Mouse (Mus musculus) megakaryocyte, adult 5-6 weeks (primary cell): ENCODE measurements around the gene Mlx. TPM values are rescaled to one million over a fixed set of nuclear protein-coding genes. Genes with fewer than 3 reads are reported as not detected.

Experiments
- ATAC-seq: 2 replicates; pipeline ENCODE4 v1.8.0; 2016; ENCODE audit warnings: mild to moderate bottlenecking, inconsistent platforms; ENCODE audit not compliant: poor library complexity, severe bottlenecking
- total RNA-seq, 2 experiments: library from RNA; stranded (forward) in 1 of 2; stranded (reverse) in 1 of 2; fragments of 153-499, 151-499 nt in 1 of 2; fragments of 221-1000, 200-1000 nt in 1 of 2; gene quantifications; 2 replicates each; pipeline versions ENCODE4 v1.2.3 to v1.2.4; 2015 to 2017

The Mlx gene
- total RNA-seq, 2 experiments from 2014 or later = 64.8 to 79.3 TPM

DNA sequence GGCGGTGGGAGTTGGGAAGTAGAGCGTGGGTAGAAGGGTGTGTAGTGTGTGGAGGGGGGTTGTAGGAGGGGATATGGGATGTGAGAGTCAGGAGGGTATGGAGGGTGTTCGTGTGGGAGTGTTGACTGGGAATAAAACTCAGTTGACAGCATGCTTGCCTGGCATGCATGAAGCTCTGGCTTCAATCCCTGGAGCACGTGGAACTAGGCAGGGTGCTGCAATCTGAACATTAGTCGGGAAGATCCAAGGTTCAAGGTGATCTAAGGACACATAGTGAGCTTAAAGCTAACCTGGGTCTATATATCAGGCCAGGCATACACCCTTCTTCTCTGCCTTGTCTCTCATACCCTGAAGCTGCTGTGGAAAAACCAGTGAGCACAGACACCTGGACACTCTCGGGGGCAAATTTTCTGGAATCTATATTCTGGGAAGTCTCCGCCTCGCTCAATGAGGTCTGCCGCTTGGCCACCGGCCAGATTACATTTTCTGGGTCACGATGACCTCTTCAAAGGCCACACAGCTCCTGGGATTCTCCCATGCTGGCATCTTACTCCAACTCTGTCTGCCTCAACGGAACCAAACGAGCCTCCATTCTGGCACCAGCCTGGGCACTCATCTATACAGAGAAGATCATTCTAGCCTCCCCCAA, 47.3 kb downstream of the Mlx start:
- ATAC-seq = no peak

DNA sequence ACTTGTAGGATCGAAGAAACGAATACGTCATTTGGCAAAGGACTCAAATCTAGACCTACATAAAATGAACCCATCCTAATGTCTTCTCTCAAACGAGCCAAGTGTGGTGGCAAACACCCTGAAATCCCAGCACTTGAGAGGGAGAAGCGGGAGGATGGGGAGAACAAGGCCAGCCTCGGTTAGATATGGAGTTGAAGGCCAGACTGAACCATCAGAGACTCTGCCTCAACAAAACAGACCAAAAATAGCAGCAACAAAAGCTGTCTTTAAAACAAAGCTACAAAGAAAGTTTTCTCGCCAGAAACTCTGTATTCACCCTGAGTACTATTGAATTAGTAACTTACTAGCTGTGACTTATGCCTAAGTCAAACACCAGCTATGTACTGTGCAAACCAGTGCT, 49.9 kb downstream of the Mlx start:
- no peak for ATAC-seq

DNA sequence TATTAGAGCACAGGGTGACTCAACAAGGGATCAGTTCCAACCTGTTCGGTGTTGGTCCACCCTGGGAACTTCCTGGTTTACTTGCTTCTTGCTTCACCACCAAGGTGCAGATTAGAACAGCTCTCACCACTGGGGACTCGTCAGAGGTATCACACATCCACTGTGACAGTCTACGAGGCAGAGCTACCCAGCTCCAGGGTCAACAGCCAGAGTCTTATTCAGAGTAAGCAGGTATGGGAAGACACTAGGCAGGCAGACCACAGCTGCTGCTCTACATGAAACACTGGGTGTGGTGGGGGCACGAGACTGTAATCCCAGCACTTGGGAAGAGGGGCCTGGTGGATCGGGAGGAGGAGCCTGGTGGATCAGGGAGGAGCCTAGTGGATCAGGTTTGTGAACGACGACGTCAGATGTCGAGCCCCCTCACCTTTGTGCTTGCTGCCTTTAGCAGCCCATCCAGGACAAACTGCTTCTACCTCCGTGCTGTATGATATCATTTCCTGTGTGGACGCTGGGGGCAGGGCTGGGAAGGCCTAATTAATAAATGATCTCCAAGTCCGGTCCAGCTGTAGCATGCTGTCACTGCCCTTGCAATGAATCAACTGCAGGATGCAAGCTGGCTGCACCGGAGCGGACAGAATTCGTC, 51.6 kb downstream of the Mlx start:
- 0 out of 2 replicates have a peak, but pooled peaks have one; percentile 18 for ATAC-seq

DNA sequence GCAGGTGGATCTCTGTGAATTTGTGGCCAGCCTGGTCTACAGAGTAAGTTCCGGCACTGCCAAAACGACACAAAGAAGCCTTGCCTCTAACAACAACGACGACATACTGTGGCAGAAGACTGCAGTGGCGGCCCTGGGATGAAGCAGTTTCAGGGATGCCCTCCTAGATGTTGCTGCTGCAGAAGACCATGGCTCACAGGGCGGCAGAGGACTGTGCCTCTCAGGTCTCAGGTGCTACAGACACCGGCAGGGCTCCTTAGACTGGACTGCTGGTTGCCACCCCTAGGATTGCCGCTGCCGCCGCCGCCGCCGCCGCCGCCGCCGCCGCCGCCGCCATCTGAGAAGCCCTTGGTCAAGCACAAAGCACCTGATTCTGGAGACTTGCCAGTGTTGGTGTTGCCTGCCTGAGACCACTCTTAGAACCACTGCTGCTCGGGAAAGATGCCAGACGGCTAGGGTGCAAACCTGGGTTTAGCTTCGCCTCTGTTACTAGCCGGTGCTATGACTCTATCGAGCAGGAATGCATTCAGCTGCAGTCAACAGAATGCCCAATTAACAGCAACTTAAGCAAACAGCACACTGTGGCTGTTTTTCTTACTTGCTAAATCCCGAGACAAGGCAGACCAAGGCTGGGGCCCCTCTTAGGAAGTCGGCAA, 53.2 kb downstream of the Mlx start:
- no peak for ATAC-seq

DNA sequence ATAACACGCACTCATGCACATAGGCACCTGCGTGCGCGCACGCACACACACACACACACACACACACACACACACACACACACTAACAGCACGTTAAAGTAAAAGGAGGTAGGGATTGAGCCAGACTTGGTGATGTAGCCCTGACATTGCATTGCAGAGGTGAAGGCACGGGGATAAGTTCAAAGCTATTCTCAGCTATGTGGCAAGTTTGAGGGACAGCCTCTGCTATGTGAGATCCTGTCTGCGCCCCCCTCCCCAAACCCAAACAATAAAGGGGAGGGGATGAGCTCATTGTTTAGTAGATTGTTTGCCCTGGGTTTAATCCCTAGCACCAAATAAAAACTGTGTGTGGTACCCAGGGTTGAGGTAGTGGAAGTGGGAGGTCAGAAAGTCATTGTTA, 54.0 kb downstream of the Mlx start:
- no peak for ATAC-seq

Other genes starting within 250 kb of the Mlx start
- 40.9 and 47.6 TPM in 2 replicates for gene Stat5b, start 236.6 kb upstream of the Mlx start, total RNA-seq (2015)
- 50.6 and 53.2 TPM in 2 replicates for gene Stat5b, start 236.6 kb upstream of the Mlx start, total RNA-seq (2017)
- gene Stat5a, start 227.9 kb upstream of the Mlx start, total RNA-seq (2015) = 20.0 and 22.5 TPM in 2 replicates
- 22.5 and 23.7 TPM in 2 replicates for gene Stat5a, start 227.9 kb upstream of the Mlx start, total RNA-seq (2017)
- 61.5 and 79.5 TPM in 2 replicates for gene Stat3, start 147.7 kb upstream of the Mlx start, total RNA-seq (2015)
- gene Stat3, start 147.7 kb upstream of the Mlx start, total RNA-seq (2017) = 103 and 184 TPM in 2 replicates
- gene Cavin1, start 116.4 kb upstream of the Mlx start, total RNA-seq (2015) = not detected in 2 replicates
- gene Cavin1, start 116.4 kb upstream of the Mlx start, total RNA-seq (2017) = 0.15 TPM in 1 of 2 replicates, not detected in the other
- gene Atp6v0a1, start 77.8 kb upstream of the Mlx start, total RNA-seq (2015) = 40.2 and 42.9 TPM in 2 replicates
- 35.2 and 46.1 TPM in 2 replicates for gene Atp6v0a1, start 77.8 kb upstream of the Mlx start, total RNA-seq (2017)
- 7.2 and 7.9 TPM in 2 replicates for gene Naglu, start 17.3 kb upstream of the Mlx start, total RNA-seq (2015)
- gene Naglu, start 17.3 kb upstream of the Mlx start, total RNA-seq (2017) = 8.9 and 9.1 TPM in 2 replicates
- 0.11 and 0.45 TPM in 2 replicates for gene Hsd17b1, start 8.9 kb upstream of the Mlx start, total RNA-seq (2015)
- gene Hsd17b1, start 8.9 kb upstream of the Mlx start, total RNA-seq (2017) = 0.29 TPM in 1 of 2 replicates, not detected in the other
- gene Coasy, start 4.7 kb upstream of the Mlx start, total RNA-seq (2015) = 10.6 and 13.1 TPM in 2 replicates
- 11.4 and 15.8 TPM in 2 replicates for gene Coasy, start 4.7 kb upstream of the Mlx start, total RNA-seq (2017)
- 11.5 and 14.9 TPM in 2 replicates for gene Psmc3ip, start 8.2 kb downstream of the Mlx start, total RNA-seq (2015)
- 21.3 and 24.1 TPM in 2 replicates for gene Psmc3ip, start 8.2 kb downstream of the Mlx start, total RNA-seq (2017)
- 15.9 and 17.2 TPM in 2 replicates for gene Retreg3, start 32.6 kb downstream of the Mlx start, total RNA-seq (2015)
- gene Retreg3, start 32.6 kb downstream of the Mlx start, total RNA-seq (2017) = 48.1 and 53.1 TPM in 2 replicates
- gene Tubg1, start 32.7 kb downstream of the Mlx start, total RNA-seq (2015) = 14.5 and 15.2 TPM in 2 replicates
- 32.2 and 34.4 TPM in 2 replicates for gene Tubg1, start 32.7 kb downstream of the Mlx start, total RNA-seq (2017)
- gene Tubg2, start 68.6 kb downstream of the Mlx start, total RNA-seq (2015) = not detected in 2 replicates
- gene Tubg2, start 68.6 kb downstream of the Mlx start, total RNA-seq (2017) = not detected in 2 replicates
- not detected in 2 replicates for gene Cntnap1, start 83.2 kb downstream of the Mlx start, total RNA-seq (2015)
- 0.07 TPM in 1 of 2 replicates, not detected in the other for gene Cntnap1, start 83.2 kb downstream of the Mlx start, total RNA-seq (2017)
- gene Plekhh3, start 84.1 kb downstream of the Mlx start, total RNA-seq (2015) = 0.96 and 1.6 TPM in 2 replicates
- gene Plekhh3, start 84.1 kb downstream of the Mlx start, total RNA-seq (2017) = 1.8 and 3.8 TPM in 2 replicates
- 0.11 TPM in 1 of 2 replicates, not detected in the other for gene Ccr10, start 88.2 kb downstream of the Mlx start, total RNA-seq (2015)
- 0.07 and 0.37 TPM in 2 replicates for gene Ccr10, start 88.2 kb downstream of the Mlx start, total RNA-seq (2017)
- gene Ezh1, start 139.2 kb downstream of the Mlx start, total RNA-seq (2015) = 20.0 and 20.8 TPM in 2 replicates
- gene Ezh1, start 139.2 kb downstream of the Mlx start, total RNA-seq (2017) = 20.0 and 20.1 TPM in 2 replicates
- gene Ramp2, start 158.8 kb downstream of the Mlx start, total RNA-seq (2015) = not detected in 2 replicates
- not detected in 2 replicates for gene Ramp2, start 158.8 kb downstream of the Mlx start, total RNA-seq (2017)
- 169 and 184 TPM in 2 replicates for gene Vps25, start 166.4 kb downstream of the Mlx start, total RNA-seq (2015)
- 54.6 and 55.7 TPM in 2 replicates for gene Vps25, start 166.4 kb downstream of the Mlx start, total RNA-seq (2017)
- 0.27 TPM in 1 of 2 replicates, not detected in the other for gene Wnk4, start 173.3 kb downstream of the Mlx start, total RNA-seq (2015)
- 0.15 TPM in 1 of 2 replicates, not detected in the other for gene Wnk4, start 173.3 kb downstream of the Mlx start, total RNA-seq (2017)
- gene Cntd1, start 191.7 kb downstream of the Mlx start, total RNA-seq (2015) = 1.2 and 1.6 TPM in 2 replicates
- gene Cntd1, start 191.7 kb downstream of the Mlx start, total RNA-seq (2017) = 1.7 TPM in 2 replicates
- 69.8 and 71.2 TPM in 2 replicates for gene Coa3, start 191.8 kb downstream of the Mlx start, total RNA-seq (2015)
- 23.2 and 33.6 TPM in 2 replicates for gene Coa3, start 191.8 kb downstream of the Mlx start, total RNA-seq (2017)
- gene Becn1, start 215.0 kb downstream of the Mlx start, total RNA-seq (2015) = 62.2 and 68.0 TPM in 2 replicates
- gene Becn1, start 215.0 kb downstream of the Mlx start, total RNA-seq (2017) = 129 and 168 TPM in 2 replicates
- gene Psme3, start 228.9 kb downstream of the Mlx start, total RNA-seq (2015) = 90.6 and 116 TPM in 2 replicates
- gene Psme3, start 228.9 kb downstream of the Mlx start, total RNA-seq (2017) = 62.1 and 91.5 TPM in 2 replicates
- 0.98 and 2.1 TPM in 2 replicates for gene Aoc2, start 237.8 kb downstream of the Mlx start, total RNA-seq (2015)
- gene Aoc2, start 237.8 kb downstream of the Mlx start, total RNA-seq (2017) = 0.95 and 1.4 TPM in 2 replicates
- 0.05 TPM in 1 of 2 replicates, not detected in the other for gene Aoc3, start 243.3 kb downstream of the Mlx start, total RNA-seq (2015)
- not detected in 2 replicates for gene Aoc3, start 243.3 kb downstream of the Mlx start, total RNA-seq (2017)